Mouse (Mus musculus) mature B cell (primary cell): ENCODE results near the gene Lat.
"Not testable (repeated sequence)": the region's sequence is repeated elsewhere in the genome, so short reads cannot be mapped to it uniquely, and the experiment has no call there.

ENCODE experiments used
- in situ Hi-C: fragments of 300-500 bp; cut with MboI; formaldehyde crosslinking; loops from 2 replicates; pipeline ENCODE4 v1.14.3; 2019

Lat gene

GRCm38 (mm10) chr7:126369393-126369792 lies at the start of gene Lat:
Gene Lat (minus strand): TSS chr7:126369570.
- in situ Hi-C loops, result no loop called here

- in situ Hi-C loops, result no loop called here
Observed at GRCm38 (mm10) chr7:126418496-126418895, 49.1 kb upstream of the Lat start.

GRCm38 (mm10) chr7:126417606-126418005 lies 48.2 kb upstream of the Lat start:
- in situ Hi-C loops, result no loop called here

- in situ Hi-C loops, result no loop called here
Observed at GRCm38 (mm10) chr7:126417045-126417444, 47.7 kb upstream of the Lat start.

- in situ Hi-C loops, result no loop called here
Observed at GRCm38 (mm10) chr7:126416615-126417014, 47.2 kb upstream of the Lat start.

GRCm38 (mm10) chr7:126414725-126415124 lies 45.4 kb upstream of the Lat start, which contains the start of gene Cd19:
Gene Cd19 (minus strand): TSS chr7:126414889.
- in situ Hi-C loops, result no loop called here

- in situ Hi-C loops, result no loop called here
Observed at GRCm38 (mm10) chr7:126411061-126411460, 41.7 kb upstream of the Lat start.

GRCm38 (mm10) chr7:126408686-126409085 lies 39.3 kb upstream of the Lat start:
- in situ Hi-C loops, result no loop called here

- in situ Hi-C loops, result not testable (repeated sequence)
Observed at GRCm38 (mm10) chr7:126402518-126402917, 33.1 kb upstream of the Lat start.

- in situ Hi-C loops, result loop anchor here (5.0 kb wide), 1 partner anchor 38 kb away; no protein-coding TSS in a partner anchor
Observed at GRCm38 (mm10) chr7:126399548-126399947, 30.2 kb upstream of the Lat start.

GRCm38 (mm10) chr7:126397822-126398221 lies 28.5 kb upstream of the Lat start:
- in situ Hi-C loops, result loop anchor here (5.0 kb wide), 1 partner anchor 39 kb away; no protein-coding TSS in a partner anchor

GRCm38 (mm10) chr7:126397221-126397620 lies 27.9 kb upstream of the Lat start:
- in situ Hi-C loops, result loop anchor here (5.0 kb wide), 1 partner anchor 40 kb away; no protein-coding TSS in a partner anchor

GRCm38 (mm10) chr7:126396298-126397119 lies 27.1 kb upstream of the Lat start, which contains the start of gene Nfatc2ip:
Gene Nfatc2ip (minus strand): TSS chr7:126396737.
- in situ Hi-C loops, result loop anchor here (5.0 kb wide), 1 partner anchor 41 kb away; no protein-coding TSS in a partner anchor

GRCm38 (mm10) chr7:126392086-126392884 lies 22.9 kb upstream of the Lat start:
- in situ Hi-C loops, result not testable (repeated sequence)

GRCm38 (mm10) chr7:126388185-126388584 lies 18.8 kb upstream of the Lat start:
- in situ Hi-C loops, result no loop called here

GRCm38 (mm10) chr7:126383565-126383964 lies 14.2 kb upstream of the Lat start:
- in situ Hi-C loops, result no loop called here

- in situ Hi-C loops, result loop anchor here (10.0 kb wide), 1 partner anchor 63 kb away; no protein-coding TSS in a partner anchor
Observed at GRCm38 (mm10) chr7:126377278-126378158, 8.1 kb upstream of the Lat start, which contains the start of gene Spns1. Gene Spns1 (minus strand): TSS chr7:126377450.

- in situ Hi-C loops, result loop anchor here (10.0 kb wide), 1 partner anchor 62 kb away; no protein-coding TSS in a partner anchor
Observed at GRCm38 (mm10) chr7:126376903-126377277, 7.5 kb upstream of the Lat start.

GRCm38 (mm10) chr7:126375012-126375411 lies 5.6 kb upstream of the Lat start:
- in situ Hi-C loops, result loop anchor here (10.0 kb wide), 1 partner anchor 60 kb away; no protein-coding TSS in a partner anchor

GRCm38 (mm10) chr7:126374526-126374925 lies 5.2 kb upstream of the Lat start:
- in situ Hi-C loops, result loop anchor here (5.0 to 10.0 kb wide), 2 partner anchors 37 to 60 kb away; no protein-coding TSS in a partner anchor

GRCm38 (mm10) chr7:126373007-126373406 lies 3.6 kb upstream of the Lat start:
- in situ Hi-C loops, result loop anchor here (5.0 to 10.0 kb wide), 2 partner anchors 36 to 58 kb away; no protein-coding TSS in a partner anchor
